Mouse (Mus musculus) retina, embryonic 14.5 days (tissue): ENCODE data around the gene Naa80.
A peak's percentile ranks its signal among the peaks of the same experiment; 100 is the strongest.
"Not testable (repeated sequence)": the region's sequence is repeated elsewhere in the genome, so short reads cannot be mapped to it uniquely, and the experiment has no call there.

Source experiments
- DNase-seq: peaks from one replicate; pipeline ENCODE4 v3.0.0-alpha.2; 2015; ENCODE audit warnings: low spot score

Naa80 gene

GRCm38 (mm10) chr9:107551117-107551889 lies 27.4 kb upstream of the Naa80 start, which contains the start of gene Rassf1:
Rassf1 (plus strand) TSS chr9:107551555.
- DNase-seq: peak; percentile 62

- no peak for DNase-seq
Observed at GRCm38 (mm10) chr9:107551890-107552355, 26.8 kb upstream of the Naa80 start.

- DNase-seq: no peak
Observed at GRCm38 (mm10) chr9:107552690-107553393, 25.8 kb upstream of the Naa80 start.

GRCm38 (mm10) chr9:107553541-107554318 lies 25.0 kb upstream of the Naa80 start:
- DNase-seq: no peak

GRCm38 (mm10) chr9:107554319-107554825 lies 24.3 kb upstream of the Naa80 start:
- DNase-seq: peak; percentile 99

- DNase-seq: peak; percentile 60
Observed at GRCm38 (mm10) chr9:107555031-107555457, 23.6 kb upstream of the Naa80 start.

GRCm38 (mm10) chr9:107555701-107556100 lies 23.0 kb upstream of the Naa80 start:
- no peak for DNase-seq

GRCm38 (mm10) chr9:107556346-107556745 lies 22.3 kb upstream of the Naa80 start:
- DNase-seq: no peak

GRCm38 (mm10) chr9:107563029-107563581 lies 15.6 kb upstream of the Naa80 start, which contains the start of gene Tusc2:
Tusc2 (plus strand) TSS chr9:107563255.
- peak; percentile 93 for DNase-seq

- DNase-seq: not testable (repeated sequence)
Observed at GRCm38 (mm10) chr9:107565556-107565955, 13.1 kb upstream of the Naa80 start.

GRCm38 (mm10) chr9:107566041-107566709 lies 12.5 kb upstream of the Naa80 start:
- DNase-seq: peak; percentile 84

GRCm38 (mm10) chr9:107566855-107567254 lies 11.8 kb upstream of the Naa80 start:
- no peak for DNase-seq

- DNase-seq: no peak
Observed at GRCm38 (mm10) chr9:107567702-107568319, 10.9 kb upstream of the Naa80 start, which contains the start of gene Hyal2. Hyal2 (plus strand) TSS chr9:107567945.

GRCm38 (mm10) chr9:107568331-107569261 lies 10.1 kb upstream of the Naa80 start:
- peak; percentile 91 for DNase-seq

GRCm38 (mm10) chr9:107569270-107569669 lies 9.4 kb upstream of the Naa80 start:
- DNase-seq: no peak

- DNase-seq: no peak
Observed at GRCm38 (mm10) chr9:107570016-107570415, 8.7 kb upstream of the Naa80 start.

GRCm38 (mm10) chr9:107570845-107571244 lies 7.8 kb upstream of the Naa80 start:
- no peak for DNase-seq

- DNase-seq: no peak
Observed at GRCm38 (mm10) chr9:107571534-107572326, 7.0 kb upstream of the Naa80 start.

GRCm38 (mm10) chr9:107572327-107572662 lies 6.4 kb upstream of the Naa80 start:
- DNase-seq: no peak
